Mouse (Mus musculus) CH12.LX (cell line): ENCODE measurements around the gene Nav3.

Experiments
- CTCF ChIP-seq, 2 experiments: IDR thresholded peaks in 1 of 2; conservative IDR thresholded peaks in 1 of 2; 2 replicates each; pipeline ENCODE4 v1.5.1; 2011 to 2012; ENCODE audit warnings: low read depth in 2 of 2, low read length in 2 of 2, improper control_type of control experiment in 1 of 2, inconsistent platforms in 1 of 2, mild to moderate bottlenecking in 1 of 2, moderate library complexity in 1 of 2
- ETS1 ChIP-seq: conservative IDR thresholded peaks from 2 replicates; pipeline ENCODE4 v1.6.1; 2012; ENCODE audit warnings: low read depth, mild to moderate bottlenecking, inconsistent platforms, low read length, improper control_type of control experiment, moderate library complexity
- GABPA ChIP-seq: IDR thresholded peaks from 2 replicates; pipeline ENCODE4 v1.6.1; 2012; ENCODE audit warnings: low read depth, low read length, improper control_type of control experiment, inconsistent platforms; ENCODE audit not compliant: insufficient replicate concordance
- POLR2A ChIP-seq: IDR thresholded peaks from 2 replicates; pipeline ENCODE4 v1.6.1; 2011; ENCODE audit warnings: low read depth, mild to moderate bottlenecking, improper control_type of control experiment, low read length

GRCm38 (mm10) chr10:110233307-110233930 is 222.6 kb downstream of the Nav3 start:
- no peak for TF ChIP-seq CTCF (conservative IDR thresholded peaks at IDR 0.05 in 1 of 2, IDR thresholded peaks at IDR 0.05 in 1 of 2; ENCODE audit: low read depth in 2 of 2, low read length in 2 of 2)
- TF ChIP-seq GABPA, result no peak
- TF ChIP-seq POLR2A, result no peak
- TF ChIP-seq ETS1, result no peak
